Mouse (Mus musculus): ENCODE measurements around the gene Hyal5.

- no peak for TF ChIP-seq CTCF (IDR thresholded peaks at IDR 0.05; ENCODE audit: extremely low read depth, insufficient read length, insufficient replicate concordance, low read depth, low read length)
- no peak for TF ChIP-seq POLR2A (IDR thresholded peaks at IDR 0.05; ENCODE audit: low read depth, low read length)
These were observed 35.7 kb upstream of the Hyal5 start for GRCm38 (mm10) chr6:24822070-24822469.
